Mouse (Mus musculus) thymus, postnatal 25 days (tissue): Measurements from ENCODE around the gene Bcor.

Experiments used
- DNase-seq: peaks from one replicate; pipeline ENCODE4 v3.0.0; 2022

Gene Bcor

DNA sequence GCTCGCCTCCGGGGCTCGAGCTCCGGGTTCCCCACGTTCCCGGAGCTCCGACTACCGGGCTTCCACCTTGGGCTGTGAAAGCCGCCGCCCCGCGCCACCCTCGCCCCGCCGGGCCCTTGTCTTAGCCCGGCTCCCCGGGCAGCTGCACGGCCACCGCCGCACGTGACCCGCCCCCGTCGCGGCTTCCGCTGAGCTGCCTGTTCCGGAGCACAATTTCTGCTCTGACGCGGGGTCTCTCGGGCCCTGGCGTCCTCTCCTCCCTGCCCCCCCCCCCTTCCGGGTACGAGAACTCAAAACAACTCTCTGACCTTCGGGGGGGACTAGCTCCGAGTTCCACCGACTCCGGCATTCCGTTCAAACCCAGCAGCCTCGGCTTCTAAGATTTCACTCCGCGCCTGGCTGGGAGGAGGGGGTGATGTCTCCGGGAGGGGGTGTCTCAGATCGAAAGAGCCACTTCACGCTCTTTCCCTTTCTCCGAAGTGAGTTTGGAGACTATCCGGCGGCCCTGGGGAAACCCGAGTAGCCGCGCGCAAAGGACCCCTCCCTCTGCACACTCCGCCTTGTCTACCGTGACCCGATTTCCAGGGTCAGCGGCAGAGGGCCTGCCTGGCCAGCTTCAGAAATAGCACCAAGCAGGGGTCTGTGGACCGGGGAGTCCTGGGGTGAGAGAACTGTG is at the start of gene Bcor:
Gene Bcor, minus strand, starts transcription at position 375 of the 676 bp plus-strand sequence.
- peak; percentile 77 for DNase-seq

DNA sequence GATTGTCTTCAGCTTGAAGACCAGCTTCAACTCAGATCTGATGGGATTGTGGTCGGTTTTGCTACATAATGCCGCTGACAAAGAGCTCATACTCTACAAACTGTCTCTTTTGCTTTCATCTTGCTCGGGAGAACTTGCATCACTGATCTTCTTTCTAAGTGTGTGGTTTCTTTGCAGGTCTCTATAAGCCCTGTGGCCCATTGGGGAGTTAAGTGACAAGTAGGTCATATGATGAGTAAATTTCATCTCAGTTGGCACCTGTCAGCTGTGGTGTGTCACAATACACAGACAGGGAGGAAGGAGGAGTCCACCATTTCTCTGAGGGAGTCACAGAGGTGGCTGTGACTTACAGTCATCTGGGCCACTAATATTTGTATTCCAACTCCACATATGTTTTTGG is 42.8 kb upstream of the Bcor start:
- peak; percentile 37 for DNase-seq

DNA sequence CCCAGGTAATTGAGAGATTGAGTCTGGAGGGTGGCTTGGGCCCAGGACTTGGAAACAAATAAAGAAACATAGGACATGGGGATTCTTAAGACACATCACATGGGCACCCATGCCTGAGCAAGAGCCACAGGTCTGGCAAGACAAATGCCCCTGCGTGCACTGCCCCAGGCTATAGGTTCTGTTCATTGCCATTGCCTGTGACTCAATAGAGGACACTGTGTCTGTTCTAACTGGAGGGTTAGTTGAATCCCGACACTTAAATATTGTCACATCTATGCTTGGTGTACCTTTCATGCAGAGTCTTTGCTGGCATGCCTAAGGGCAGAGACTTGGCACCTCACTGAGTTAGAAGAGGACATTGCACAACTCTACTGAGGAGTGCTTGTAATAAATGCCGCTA is 41.0 kb upstream of the Bcor start:
- DNase-seq = no peak

DNA sequence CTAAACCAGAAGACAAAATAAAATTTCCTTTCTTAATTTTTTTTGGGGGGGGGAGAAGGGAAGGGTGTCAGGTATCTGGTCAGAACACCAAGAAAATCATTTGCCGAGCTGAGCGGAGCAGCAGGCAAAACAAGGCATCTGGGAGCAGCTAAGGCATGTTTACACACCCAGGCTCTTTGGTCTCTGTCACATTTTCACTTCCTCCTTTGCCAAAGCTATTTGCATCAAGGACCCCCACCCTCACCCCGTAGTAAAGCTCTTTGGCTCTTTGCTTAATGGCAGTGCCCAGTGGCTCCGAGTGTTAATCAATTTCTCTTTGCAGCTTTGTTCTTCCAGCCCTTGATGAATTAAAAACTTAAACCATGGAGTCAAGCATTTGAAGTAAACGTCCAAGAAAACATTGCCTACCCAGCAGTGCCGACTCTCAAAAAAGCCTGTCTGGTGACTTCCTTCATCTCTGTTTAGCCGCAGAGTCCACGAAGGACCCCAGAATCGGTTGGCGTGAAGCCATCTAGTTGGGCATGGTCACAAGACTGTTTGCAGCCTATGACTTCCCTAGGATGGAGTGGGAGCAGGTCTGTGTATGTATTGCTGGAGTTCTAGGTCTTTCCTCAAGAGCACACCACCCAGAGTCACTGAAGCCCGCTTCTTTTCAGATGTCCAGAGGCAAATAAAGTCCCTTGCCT is 35.2 kb upstream of the Bcor start:
- peak; percentile 14 for DNase-seq

DNA sequence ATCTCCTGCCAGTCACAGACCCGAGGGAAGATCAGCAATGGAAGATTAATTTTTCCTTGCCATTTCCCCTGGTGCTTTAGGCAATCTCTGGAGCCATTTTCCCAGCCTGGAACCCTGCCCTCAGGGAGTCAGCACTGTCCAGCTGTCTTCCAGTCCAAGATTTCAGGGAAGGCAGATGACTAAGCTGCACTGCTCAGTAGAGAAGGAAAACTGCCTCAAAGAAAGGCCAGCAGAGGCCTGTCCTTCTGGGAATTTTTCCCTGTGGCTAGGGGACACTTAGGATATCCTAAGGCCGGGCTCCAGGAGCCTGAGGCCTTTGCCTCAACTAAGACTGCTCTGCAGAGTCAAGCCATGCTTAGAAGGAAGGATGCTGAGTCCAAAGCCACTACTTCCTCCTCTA is 32.2 kb upstream of the Bcor start:
- no peak for DNase-seq

DNA sequence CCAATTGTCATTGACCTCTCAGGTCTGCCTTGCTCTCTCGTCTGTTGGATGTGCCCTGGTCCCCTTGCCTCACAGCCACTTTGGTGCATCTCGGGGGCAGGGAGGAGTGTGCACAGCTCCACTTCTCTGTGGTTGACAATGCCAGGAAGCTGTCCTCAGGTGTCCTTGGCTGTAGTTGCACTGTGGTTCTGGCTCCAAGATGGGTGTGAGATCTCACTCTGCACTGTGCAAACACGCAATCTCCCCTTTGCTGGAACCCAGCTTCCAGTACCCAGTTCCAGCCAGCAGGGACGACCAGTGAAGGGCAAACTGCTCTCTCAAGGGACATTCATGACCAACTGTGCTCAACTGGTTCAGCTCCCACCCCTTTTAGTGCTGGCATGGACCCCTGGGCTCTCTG is 29.4 kb upstream of the Bcor start:
- no peak for DNase-seq

DNA sequence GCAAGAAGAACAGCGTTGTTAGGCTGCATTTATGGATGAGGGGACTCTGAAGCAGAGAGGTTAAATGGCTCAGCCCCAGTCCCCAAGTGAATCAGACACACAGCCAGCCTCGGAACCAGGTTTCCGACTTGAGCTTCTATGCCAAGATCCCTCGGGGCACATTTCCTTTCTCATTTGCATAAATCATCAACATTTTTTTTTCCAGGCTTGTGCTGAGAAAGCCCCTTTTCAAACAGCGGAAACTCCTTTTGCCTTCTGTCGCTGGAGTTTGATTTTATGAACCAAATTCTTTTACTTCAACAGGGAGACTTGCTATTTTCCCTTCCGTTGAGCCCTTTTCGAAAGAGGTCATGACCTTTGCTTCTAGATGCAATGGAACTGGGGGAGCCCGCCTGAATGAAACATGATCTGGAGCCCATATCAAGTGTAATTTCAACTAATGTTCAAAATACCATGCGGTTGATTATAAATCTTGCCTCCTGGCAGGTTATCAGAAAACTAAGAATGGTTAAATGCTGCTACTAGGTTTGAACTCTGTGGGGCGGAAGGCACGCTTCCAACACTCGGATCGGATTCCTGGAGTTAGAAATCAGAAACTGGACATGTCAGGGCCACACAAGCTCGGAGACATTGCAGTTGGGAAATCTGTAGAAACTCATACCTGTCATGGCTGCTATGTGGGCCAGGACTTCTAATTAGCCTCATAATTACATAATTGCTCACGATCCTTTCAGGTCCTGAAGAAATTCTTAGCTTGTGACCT is 15.2 kb upstream of the Bcor start:
- no peak for DNase-seq

DNA sequence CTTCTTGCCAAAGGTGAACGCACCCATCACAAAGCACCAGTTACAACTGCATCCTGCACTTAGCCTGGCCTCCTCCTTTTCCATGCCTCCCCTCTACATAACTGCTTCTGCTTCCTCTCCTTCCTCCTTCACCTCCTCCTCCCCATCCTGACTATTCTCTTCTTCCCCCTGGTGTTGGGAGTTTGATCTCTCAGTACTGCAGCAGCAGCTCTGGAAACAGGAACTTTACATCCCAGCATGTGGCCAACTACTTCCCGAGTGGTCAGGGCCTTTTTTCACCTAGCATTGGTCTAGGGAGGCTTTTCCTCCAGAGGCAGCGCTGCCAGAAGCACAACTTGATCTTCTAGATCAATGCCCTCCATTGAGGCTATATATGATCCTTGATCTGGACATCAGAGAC is 10.0 kb upstream of the Bcor start:
- no peak for DNase-seq

DNA sequence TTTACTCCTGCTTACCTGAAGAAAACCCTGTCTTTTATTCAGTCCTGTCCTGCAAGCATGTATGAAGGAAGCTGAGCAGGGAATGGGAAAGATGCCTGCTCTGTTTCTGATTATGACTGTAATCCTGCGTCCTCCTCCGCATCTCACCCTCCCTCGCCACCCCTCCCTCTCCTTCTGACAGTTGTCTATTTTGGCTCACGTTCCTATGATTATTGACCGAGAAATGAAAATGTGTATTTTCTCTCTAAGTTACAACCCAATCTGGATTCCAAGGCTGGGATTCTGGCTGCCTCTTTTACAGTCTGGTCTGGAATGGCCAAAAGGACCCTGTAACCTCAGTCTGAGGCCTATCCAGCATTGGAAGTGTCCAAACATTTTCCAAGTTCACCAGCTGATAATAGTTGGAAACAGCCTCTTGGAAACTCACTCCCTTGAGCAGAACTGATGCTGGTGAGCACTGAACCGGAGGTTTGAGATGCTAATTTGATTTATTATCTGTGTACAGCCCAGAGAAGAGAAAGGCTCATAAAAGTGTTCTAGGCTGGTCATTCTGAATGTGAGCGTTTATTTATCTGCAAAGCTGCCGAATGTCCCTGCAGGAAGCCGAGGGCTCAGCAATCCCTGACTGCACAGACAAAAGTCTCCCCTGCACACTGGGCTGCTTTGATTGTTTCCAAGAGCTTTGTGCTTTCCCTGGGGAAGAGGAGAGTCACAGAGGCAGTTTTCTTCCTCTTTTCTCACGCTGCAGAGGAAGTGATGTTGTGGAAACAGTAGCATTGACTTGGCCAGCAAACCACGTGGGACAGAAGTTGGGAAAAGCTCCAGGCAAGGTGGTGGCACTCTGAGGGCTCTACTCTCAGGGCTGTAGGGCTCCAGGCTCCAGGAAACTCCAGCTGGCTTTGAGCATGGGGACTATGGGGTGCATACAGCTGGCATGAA is 4.7 kb upstream of the Bcor start:
- no peak for DNase-seq

DNA sequence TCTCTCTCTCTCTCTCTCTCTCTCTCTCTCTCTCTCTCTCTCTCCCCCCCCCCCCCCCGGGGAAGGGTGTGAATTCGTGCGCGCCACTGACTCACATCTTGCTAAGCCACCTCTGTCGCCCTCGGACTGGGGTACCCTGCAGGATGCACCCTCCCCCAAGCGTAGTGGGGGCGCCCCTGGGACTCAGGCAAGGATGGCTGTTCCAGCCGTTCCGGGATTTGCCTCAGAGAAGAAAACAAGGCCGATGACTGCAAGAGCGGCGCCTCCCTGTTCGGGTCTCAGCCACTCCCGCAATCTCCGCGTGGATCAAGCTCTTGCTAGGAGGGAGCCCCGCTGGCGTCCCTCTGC is 647 bp downstream of the Bcor start:
- DNase-seq = peak; percentile 69

DNA sequence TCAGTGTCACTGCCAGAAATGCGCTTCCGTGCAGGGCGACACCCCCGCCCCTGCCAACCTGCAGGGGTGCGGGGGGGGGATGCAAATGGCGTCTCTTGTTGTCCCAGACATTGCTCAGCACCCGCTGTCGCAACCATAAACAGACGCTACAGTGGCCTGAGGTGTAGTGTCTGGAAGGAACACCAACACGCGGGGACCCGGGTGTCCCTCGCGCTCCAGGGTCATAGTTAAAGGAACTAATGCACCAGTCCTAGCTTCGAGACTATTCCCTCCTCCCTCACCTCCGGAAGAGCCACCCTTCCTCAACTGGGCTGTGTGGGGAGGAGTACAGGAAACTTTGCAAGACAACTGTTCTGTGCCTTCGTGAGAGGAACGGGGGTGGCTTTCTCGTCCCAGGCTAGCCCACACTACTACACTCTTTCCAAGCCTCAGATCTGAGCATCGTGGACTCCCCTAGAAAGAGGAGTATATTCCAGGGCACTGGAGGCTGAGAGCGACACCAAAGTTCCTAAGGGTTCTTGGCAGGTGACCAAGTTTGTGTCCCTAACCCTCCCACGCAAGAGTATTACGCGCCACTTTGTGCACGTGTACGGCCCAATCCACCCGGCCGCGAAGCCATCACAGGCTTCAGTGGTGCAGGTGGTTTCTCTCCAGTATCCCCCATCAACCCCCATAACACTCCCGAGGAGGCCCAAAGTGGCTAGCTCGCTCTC is 1.2 kb downstream of the Bcor start:
- peak; percentile 75 for DNase-seq

DNA sequence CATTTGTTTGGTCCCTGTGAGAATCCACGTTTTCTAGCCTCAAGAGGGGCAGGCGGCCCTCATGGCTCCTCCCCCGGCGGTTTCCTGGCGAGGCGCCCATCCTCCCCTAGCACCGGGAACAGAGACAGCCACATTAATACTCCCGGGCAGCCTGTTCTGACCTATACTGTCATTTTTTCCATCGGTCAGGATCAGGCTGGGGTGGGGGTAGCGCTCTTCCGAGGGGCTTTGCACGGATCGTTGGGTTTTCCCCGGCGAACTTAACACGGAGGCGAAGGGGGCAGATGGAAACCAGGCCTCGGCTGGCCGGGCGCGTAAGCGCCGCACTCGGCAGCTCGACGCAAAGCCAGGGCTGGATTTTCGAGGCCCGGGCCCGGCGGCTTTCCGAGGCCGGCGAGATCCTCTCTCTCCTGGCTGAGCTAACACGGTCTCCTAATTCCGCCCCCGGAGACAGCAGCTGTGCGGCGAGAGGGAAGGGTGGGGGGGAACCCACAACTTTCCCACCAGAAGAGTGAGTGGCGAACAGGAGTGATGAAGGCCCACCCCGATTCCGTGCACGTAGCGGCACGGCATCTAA is 1.8 kb downstream of the Bcor start:
- DNase-seq = peak; percentile 62

DNA sequence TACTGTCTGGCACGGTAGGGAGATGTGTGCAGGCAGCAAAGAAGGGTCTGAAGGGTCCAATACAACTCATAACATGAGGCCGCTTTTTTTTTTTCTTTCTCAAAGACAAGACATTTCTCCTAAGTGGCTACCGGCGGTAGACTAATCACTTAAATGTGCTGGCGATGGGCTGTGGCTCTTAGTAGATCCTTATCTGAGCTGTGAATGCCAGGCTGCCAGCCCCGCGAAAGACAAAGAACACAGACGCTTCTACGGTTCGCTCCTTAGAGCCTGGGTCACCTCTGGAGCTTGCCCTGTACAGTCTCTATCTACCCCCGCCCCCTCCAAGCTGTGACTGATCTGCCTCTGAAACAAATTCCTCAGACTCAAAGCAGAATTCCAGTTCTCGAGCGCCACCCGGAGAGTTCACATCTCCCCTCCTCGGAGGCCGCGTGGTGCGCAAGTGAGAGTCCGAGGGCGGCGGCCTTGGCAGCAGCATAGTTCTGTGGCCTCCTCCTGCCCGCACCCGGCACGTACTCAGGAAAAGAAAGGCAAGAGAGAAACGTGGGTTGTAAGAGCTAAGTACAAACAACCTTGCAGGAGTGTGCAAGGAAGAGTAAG is 2.7 kb downstream of the Bcor start:
- peak; percentile 38 for DNase-seq

DNA sequence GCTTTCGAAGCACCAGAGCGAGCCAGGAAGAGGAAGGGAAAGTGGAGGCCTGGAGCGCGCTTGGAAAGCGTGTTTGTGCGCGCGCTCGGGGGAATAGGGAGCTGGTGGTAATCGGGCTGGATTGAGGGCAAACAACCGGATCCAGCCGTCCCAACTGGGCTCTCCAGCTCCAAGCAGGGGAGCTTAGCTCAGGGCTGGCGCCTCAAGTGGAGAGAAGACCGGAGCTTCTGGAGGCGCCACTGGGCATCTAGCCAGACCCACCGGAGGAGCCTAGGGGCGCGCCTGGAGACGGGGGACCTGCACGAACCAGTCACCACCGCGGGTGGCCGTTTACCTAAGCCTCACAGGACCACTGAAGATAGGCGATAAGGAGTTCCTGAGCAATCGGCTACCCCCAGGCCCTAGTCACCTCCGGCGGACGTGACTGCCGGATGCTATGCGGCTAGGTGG is 4.3 kb downstream of the Bcor start:
- DNase-seq = peak; percentile 52

DNA sequence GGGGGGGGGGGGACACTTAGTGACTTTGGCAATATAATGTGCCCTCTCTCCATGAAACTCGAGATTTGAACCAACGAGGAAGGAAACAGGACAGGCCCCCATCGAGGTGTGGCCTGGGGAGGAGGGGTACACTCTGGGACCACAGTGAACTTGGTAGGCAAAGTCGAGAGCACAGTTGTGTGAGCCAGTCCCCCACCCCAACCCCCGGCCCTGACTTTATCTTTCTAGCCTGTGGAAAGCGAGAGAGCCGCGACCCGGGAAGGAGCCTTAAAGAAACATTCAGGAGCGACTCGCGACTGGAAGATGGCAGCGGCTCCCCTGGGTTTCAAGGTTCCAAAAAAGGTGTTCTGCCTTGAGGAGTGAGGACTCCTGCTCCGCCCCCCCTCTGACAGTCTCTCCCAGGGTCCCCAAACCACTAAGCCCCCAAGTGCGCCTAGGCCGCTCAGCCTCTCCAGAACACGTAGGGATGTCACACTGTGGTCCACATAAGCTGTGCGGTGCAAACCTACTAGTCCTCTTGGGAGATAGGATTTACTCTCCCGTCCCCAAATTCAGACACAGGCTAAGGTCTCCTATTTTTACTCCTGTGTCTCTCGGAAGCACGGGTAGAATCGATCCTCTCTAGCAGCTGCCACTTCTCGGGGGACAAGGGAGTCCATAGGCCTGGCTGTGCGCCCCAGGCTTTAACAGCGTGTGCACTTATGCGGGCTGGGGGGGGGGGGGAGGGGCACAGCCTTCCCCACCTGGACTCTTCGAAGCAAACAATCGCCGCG is 4.9 kb downstream of the Bcor start:
- peak; percentile 20 for DNase-seq

DNA sequence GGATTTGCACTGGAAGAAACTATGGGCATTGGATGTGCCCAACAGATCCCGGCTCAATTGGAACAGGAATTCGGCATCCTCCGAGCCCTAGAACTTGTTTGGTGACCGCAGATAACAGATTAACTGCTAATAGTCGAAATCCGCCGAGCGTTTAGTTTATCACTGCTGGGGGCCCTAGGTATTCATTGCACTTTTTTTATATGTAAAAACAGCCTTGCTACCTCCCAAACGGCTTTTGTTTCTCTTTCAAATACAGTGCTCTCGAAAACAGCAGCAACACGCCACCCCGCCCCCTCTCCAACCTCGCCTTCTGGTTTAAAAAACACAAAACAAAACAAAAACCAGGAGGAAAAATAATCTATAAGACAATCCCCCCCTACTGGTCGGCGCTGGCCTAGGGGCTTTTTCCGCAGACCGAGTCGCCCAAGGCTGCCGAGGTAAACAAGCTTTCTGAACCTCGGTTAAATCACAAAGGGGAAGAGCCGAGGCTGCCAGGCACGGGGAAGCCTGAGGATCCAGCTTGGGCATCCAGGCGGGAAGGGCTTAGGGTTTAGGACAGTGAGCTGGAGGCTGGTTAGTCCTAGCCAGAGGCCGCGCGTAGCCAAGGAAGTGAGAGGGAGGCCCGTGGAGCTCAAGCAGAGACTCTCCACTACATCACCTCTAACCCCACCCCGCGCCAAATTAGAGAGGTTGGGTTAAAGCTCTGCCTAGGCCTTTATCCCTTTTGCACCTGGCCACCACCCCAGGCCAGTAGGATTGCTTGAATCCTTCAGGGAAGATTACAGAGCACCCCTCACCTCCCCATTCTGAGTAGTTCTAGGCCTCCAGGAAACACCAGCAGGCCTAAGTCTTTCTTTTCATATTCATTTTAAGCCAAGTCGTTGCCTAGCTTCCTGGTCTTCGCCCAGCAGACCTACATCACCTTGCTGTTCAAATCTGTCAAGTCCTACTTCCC is 6.7 kb downstream of the Bcor start:
- peak; percentile 54 for DNase-seq

DNA sequence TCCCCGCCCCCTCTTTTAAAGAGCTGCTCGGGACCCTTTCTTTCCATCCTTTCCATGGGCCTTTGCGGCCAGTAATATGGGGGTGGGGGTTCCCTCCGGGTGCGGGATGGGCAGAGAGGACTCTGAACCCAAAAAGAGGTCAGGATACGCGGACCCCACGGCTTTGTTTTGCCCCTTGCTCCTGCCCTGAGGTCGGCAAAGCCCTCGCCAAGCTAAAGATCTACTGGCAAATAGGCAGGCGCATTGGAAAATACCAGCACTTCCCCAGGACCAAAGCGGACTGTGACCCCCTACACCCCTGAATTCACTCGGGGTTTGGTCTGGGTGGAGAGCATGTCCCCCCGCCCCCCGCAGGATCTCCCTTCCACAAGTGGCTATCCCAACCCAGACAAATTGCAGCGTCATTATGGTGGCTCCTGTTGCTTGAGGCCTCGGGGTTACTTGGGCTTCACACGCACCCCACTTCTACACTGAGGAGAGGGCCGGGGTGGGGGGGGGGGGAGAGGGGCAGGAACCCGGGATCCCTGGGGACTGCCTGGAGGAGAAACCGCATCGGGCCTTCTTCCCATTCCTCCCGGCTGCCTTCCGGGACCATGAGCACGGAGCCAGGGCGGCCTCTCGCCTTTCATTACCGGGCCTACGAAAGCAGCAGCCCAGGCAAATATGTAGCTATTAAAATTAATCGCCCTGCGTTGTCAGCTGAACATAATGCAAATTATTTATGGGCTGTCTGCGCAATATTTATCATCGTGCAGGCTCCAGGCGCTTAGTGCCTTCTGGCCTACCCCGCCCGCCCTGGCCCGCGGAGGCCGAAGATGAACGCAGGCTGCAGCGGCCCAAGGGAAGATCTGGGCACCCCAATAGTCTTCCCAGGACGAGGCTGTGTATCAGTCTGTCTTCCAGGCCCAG is 7.9 kb downstream of the Bcor start:
- DNase-seq = no peak
